Mouse (Mus musculus) liver, embryonic 12.5 days (tissue): ENCODE results near the gene Tsr1. TPM values are rescaled to one million over a fixed set of nuclear protein-coding genes. Genes with fewer than 3 reads are reported as not detected.

Experiments
- ATAC-seq: fragments of 200-750 bp; cut with Nextera tagmentation; 2 replicates; pipeline ENCODE4 v1.8.0; 2017; ENCODE audit warnings: moderate number of reproducible peaks, mild to moderate bottlenecking, moderate library complexity
- H3K27ac ChIP-seq: fragments of 300-500 bp; sonication (generic); 2 replicates; pipeline ENCODE4 v1.5.1; 2016; ENCODE audit warnings: mild to moderate bottlenecking
- H3K27me3 ChIP-seq: fragments of 300-500 bp; sonication (generic); replicated peaks from 2 replicates; pipeline ENCODE4 v1.6.1; 2016; ENCODE audit warnings: mild to moderate bottlenecking, moderate library complexity
- H3K36me3 ChIP-seq: fragments of 300-500 bp; sonication (generic); 2 replicates; pipeline ENCODE4 v1.6.1; 2016; ENCODE audit warnings: mild to moderate bottlenecking, moderate library complexity
- H3K4me1 ChIP-seq: fragments of 300-500 bp; sonication (generic); 2 replicates; pipeline ENCODE4 v1.6.1; 2016
- H3K4me2 ChIP-seq: fragments of 300-500 bp; sonication (generic); 2 replicates; pipeline ENCODE4 v1.6.1; 2016; ENCODE audit warnings: mild to moderate bottlenecking, moderate library complexity
- H3K4me3 ChIP-seq: fragments of 300-500 bp; sonication (generic); 2 replicates; pipeline ENCODE4 v1.5.1; 2016; ENCODE audit warnings: mild to moderate bottlenecking, moderate library complexity
- H3K9ac ChIP-seq: fragments of 300-500 bp; sonication (generic); 2 replicates; pipeline ENCODE4 v1.6.1; 2016; ENCODE audit warnings: mild to moderate bottlenecking, moderate library complexity
- H3K9me3 ChIP-seq: fragments of 300-500 bp; sonication (generic); replicated peaks from 2 replicates; pipeline ENCODE4 v1.6.1; 2016; ENCODE audit warnings: mild to moderate bottlenecking, moderate library complexity
- WGBS: fragments of 180-500 bp; shearing (Covaris S2); methylation state at CpG from one replicate; pipeline ENCODE4 v1.1.7; 2016; ENCODE audit not compliant: insufficient replicate concordance; 5-methylcytosine and 5-hydroxymethylcytosine counted together
- microRNA-seq: library from miRNA; unstranded; fragments of <30 nt; microRNA quantifications from one replicate; pipeline ENCODE4, GENCODE M21; 2017
- polyA plus RNA-seq: library from polyadenylated mRNA; unstranded; fragments of >200 nt; fragmentation: Nextera tagmentation; extraction: Ambion mirVana; gene quantifications from 2 replicates; pipeline ENCODE4 v1.2.1, GENCODE M21; 2016

Tsr1 gene
- polyA plus RNA-seq, 1 experiment from 2014 or later, result 47.1 TPM

GRCm38 (mm10) chr11:74929111-74929510 lies 31.2 kb downstream of the Tsr1 start:
- Histone ChIP-seq H3K36me3 (peaks cover 46% of the 10 kb centered on the region), H3K9me3 (no peaks in the 10 kb centered on the region), H3K9ac (no peak overlapping the region), H3K4me1 (peaks cover 43% of the 10 kb centered on the region), H3K27ac (no peak overlapping the region), H3K4me2 (no peak overlapping the region), H3K27me3 (no peaks in the 10 kb centered on the region), H3K4me3 (no peak overlapping the region)
- no peak for ATAC-seq
- 88% methylated on average over 4 of the region's 4 CpGs for WGBS

DNA sequence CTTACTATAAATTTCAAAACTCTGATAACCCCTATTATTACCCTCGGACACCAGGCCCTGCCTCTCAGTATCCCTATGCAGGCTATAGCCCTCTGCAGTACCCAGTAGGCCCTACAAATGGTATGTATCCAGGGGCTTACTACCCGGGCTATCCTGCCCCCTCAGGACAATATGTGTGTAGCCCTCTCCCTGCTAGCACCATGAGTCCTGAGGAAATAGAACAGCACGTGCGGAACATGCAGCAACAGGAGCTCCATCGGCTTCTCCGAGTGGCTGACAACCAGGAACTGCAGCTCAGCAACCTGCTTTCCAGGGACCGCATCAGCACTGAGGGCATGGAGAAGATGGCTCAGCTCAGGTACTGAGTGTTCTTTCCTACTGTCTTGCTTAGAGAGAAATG lies 32.5 kb downstream of the Tsr1 start:
- ATAC-seq, result no peak
- no peaks in the 10 kb centered on the region for H3K27me3 ChIP-seq
- H3K36me3 ChIP-seq, result peaks cover 59% of the 10 kb centered on the region
- H3K9ac ChIP-seq, result no peak overlapping the region
- no peaks in the 10 kb centered on the region for H3K9me3 ChIP-seq
- H3K4me3 ChIP-seq, result no peak overlapping the region
- no peak overlapping the region for H3K4me2 ChIP-seq
- peaks cover 34% of the 10 kb centered on the region for H3K4me1 ChIP-seq
- WGBS, result 87% methylated on average over 7 of the region's 7 CpGs
- H3K27ac ChIP-seq, result no peak overlapping the region

DNA sequence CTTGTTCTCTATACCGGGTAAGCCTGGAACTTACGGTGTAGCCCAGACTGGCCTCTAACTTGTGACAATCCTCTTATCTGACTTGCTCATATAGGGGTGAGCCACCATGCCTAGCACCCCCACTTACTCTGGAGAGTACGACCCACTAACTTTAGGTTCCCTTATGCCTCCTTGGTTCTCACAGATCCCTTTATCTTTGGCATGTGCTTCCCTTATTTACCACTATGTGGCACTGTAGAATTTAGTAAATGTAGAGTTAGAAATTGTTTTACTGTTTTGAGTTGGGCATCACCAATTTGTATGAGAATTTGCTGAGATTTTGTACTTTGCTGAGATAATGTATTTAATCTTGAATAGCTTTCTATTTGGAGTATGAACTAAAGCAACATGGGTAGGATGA lies 48.5 kb downstream of the Tsr1 start:
- WGBS, result 74% methylated on average over 3 of the region's 3 CpGs
- no peaks in the 10 kb centered on the region for H3K9me3 ChIP-seq
- H3K4me2 ChIP-seq, result no peak overlapping the region
- H3K4me1 ChIP-seq, result no peaks in the 10 kb centered on the region
- H3K27ac ChIP-seq, result no peak overlapping the region
- peaks cover 54% of the 10 kb centered on the region for H3K36me3 ChIP-seq
- no peak overlapping the region for H3K9ac ChIP-seq
- no peak for ATAC-seq
- H3K4me3 ChIP-seq, result no peak overlapping the region
- no peaks in the 10 kb centered on the region for H3K27me3 ChIP-seq

- H3K27me3 ChIP-seq, result no peaks in the 10 kb centered on the region
- no peak overlapping the region for H3K9ac ChIP-seq
- peaks cover 29% of the 10 kb centered on the region; the same call in 1 of the 2 replicates for H3K36me3 ChIP-seq
- peaks cover 18% of the 10 kb centered on the region for H3K4me1 ChIP-seq
- no peak overlapping the region for H3K27ac ChIP-seq
- H3K4me2 ChIP-seq, result no peak overlapping the region
- H3K4me3 ChIP-seq, result no peak overlapping the region
- no peak for ATAC-seq
- H3K9me3 ChIP-seq, result no peaks in the 10 kb centered on the region
Observed at GRCm38 (mm10) chr11:74954901-74955300, 57.0 kb downstream of the Tsr1 start.

GRCm38 (mm10) chr11:74956006-74956405 lies 58.1 kb downstream of the Tsr1 start:
- no peak overlapping the region for H3K4me3 ChIP-seq
- peaks cover 19% of the 10 kb centered on the region for H3K4me1 ChIP-seq
- H3K36me3 ChIP-seq, result peaks cover 24% of the 10 kb centered on the region; the same call in 1 of the 2 replicates
- no peak overlapping the region for H3K4me2 ChIP-seq
- H3K27ac ChIP-seq, result no peak overlapping the region
- no peaks in the 10 kb centered on the region for H3K27me3 ChIP-seq
- no peaks in the 10 kb centered on the region for H3K9me3 ChIP-seq
- no peak overlapping the region for H3K9ac ChIP-seq
- ATAC-seq, result no peak

GRCm38 (mm10) chr11:74957600-74957999 lies 59.7 kb downstream of the Tsr1 start:
- no peaks in the 10 kb centered on the region for H3K9me3 ChIP-seq
- H3K9ac ChIP-seq, result no peak overlapping the region
- no peak overlapping the region for H3K4me2 ChIP-seq
- 85% methylated on average over 2 of the region's 2 CpGs for WGBS
- H3K4me3 ChIP-seq, result no peak overlapping the region
- no peak for ATAC-seq
- peaks cover 15% of the 10 kb centered on the region; the same call in 1 of the 2 replicates for H3K36me3 ChIP-seq
- H3K4me1 ChIP-seq, result peaks cover 19% of the 10 kb centered on the region
- no peaks in the 10 kb centered on the region for H3K27me3 ChIP-seq
- no peak overlapping the region for H3K27ac ChIP-seq

Small RNAs within 50 kb of the gene (microRNA-seq; reads per million reads assigned to microRNA genes)
- gene Mir6926, result not detected

Other genes starting within 250 kb of the Tsr1 start
- gene Cluh, start 248.6 kb upstream of the Tsr1 start, polyA plus RNA-seq, result 49.6 and 50.1 TPM in 2 replicates
- 54.3 and 54.7 TPM in 2 replicates for gene Pafah1b1, start 173.4 kb upstream of the Tsr1 start, polyA plus RNA-seq
- 44.3 and 46.6 TPM in 2 replicates for gene Mettl16, start 127.2 kb upstream of the Tsr1 start, polyA plus RNA-seq
- gene Mnt, start 67.2 kb upstream of the Tsr1 start, polyA plus RNA-seq, result 1.9 and 2.0 TPM in 2 replicates
- 2.6 and 2.9 TPM in 2 replicates for gene Sgsm2, start 1.0 kb upstream of the Tsr1 start, polyA plus RNA-seq
- gene Smg6, start 27.8 kb downstream of the Tsr1 start, polyA plus RNA-seq, result 7.7 and 7.8 TPM in 2 replicates
- 4.9 and 6.5 TPM in 2 replicates for gene Srr, start 27.9 kb downstream of the Tsr1 start, polyA plus RNA-seq